8 mouse cellular contexts compared by ENCODE assay signal in the genomic region with DNA sequence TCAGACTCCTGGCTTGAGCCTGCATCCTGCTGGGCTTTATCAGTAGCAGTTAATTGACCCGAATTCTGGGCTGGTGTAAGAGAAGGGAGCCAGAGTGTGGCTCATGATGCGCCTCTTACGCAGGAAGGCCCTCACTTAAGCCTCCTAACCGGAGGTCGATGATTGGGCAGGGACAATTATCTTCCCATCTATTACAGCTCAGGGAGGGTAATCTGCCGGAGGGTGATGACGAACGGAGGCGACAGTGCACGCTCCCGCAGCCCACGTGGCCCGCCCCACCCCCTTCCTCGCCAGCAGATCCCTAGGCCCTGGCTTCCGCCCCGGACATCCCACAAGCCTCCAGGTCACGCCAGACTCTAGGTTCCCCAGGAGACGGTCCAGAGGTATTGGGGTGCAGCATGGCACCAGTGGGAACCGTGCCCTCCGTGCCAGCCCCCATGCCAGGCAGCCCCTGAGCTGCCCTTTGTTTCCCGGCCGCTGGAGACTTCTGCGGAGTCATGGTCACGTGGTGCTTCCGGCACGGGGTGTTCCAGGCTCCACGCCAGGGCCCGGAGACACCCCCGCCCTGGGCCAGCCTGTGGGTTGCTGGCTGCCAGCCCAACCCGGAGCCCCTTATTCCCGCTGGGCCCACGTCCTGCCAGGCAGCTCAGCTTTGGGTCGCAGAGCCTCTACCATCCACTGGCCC. TPM values are rescaled to one million over a fixed set of nuclear protein-coding genes. Genes with fewer than 3 reads are reported as not detected.
DNase-seq lines count a peak whose midpoint lies in the region; ATAC-seq lines count a peak whose summit lies in the region.

No protein-coding gene starts in this region.

- H3K27me3 ChIP-seq in intestine, embryonic 16.5 days (replicated peaks; ENCODE audit: control insufficient read depth, insufficient read depth, low read length): no peaks in the 10 kb centered on the region
- no peaks in the 10 kb centered on the region for H3K27me3 ChIP-seq in midbrain, embryonic 10.5 days (ENCODE audit: low read depth, poor library complexity, severe bottlenecking)

- WGBS in intestine, embryonic 16.5 days: 8% methylated on average over 33 of the region's 33 CpGs
- 8% methylated on average over 33 of the region's 33 CpGs for WGBS in midbrain, embryonic 10.5 days

- peak overlapping the region; percentile 86 for H3K27ac ChIP-seq in intestine, embryonic 16.5 days (ENCODE audit: low read length)
- H3K27ac ChIP-seq in midbrain, embryonic 10.5 days (replicated peaks): peak overlapping the region; percentile 98

- ATAC-seq in intestine, embryonic 16.5 days: peak; percentile 90

- H3K9me3 ChIP-seq in intestine, embryonic 16.5 days (ENCODE audit: control insufficient read depth, low read length): no peaks in the 10 kb centered on the region
- H3K9me3 ChIP-seq in midbrain, embryonic 10.5 days (replicated peaks): no peaks in the 10 kb centered on the region

- intact Hi-C loops in gastrocnemius, postnatal 36 days (cut with DNase I): no loop called here
- intact Hi-C loops in left cerebral cortex, postnatal 36 days (cut with DNase I): loop anchor here (2.0 to 5.0 kb wide), 2 partner anchors 55 to 74 kb away; a partner anchor contains a TSS

- DNase-seq in adrenal gland, adult 2 months: peak; percentile 94
- DNase-seq in embryo, embryonic 11 days: peak; percentile 90
- peak; percentile 84 for DNase-seq in gastrocnemius, postnatal 36 days
- peak; percentile 90 to 91 for DNase-seq in left cerebral cortex, postnatal 36 days (ENCODE audit: low spot score in 2 of 2)
- peak; percentile 88 for DNase-seq in midbrain, embryonic 10.5 days (ENCODE audit: low spot score)
- peak; percentile 87 for DNase-seq in right cerebral cortex, postnatal 36 days (ENCODE audit: low spot score in 2 of 2)
- peak; percentile 82 for DNase-seq in urinary bladder, postnatal 4 days (ENCODE audit: low spot score in 2 of 2)

- H3K4me2 ChIP-seq in intestine, embryonic 16.5 days (ENCODE audit: low read depth, low read length): peak overlapping the region; percentile 69

- peak overlapping the region; percentile 72 for H3K9ac ChIP-seq in intestine, embryonic 16.5 days (ENCODE audit: low read depth, low read length)

- no peaks in the 10 kb centered on the region for H3K36me3 ChIP-seq in intestine, embryonic 16.5 days (ENCODE audit: control insufficient read depth, insufficient read depth, low read length)
- no peaks in the 10 kb centered on the region for H3K36me3 ChIP-seq in midbrain, embryonic 10.5 days

- H3K4me1 ChIP-seq in intestine, embryonic 16.5 days (ENCODE audit: control insufficient read depth, insufficient read depth, low read length): peaks cover 17% of the 10 kb centered on the region
- peaks cover 28% of the 10 kb centered on the region for H3K4me1 ChIP-seq in midbrain, embryonic 10.5 days

- peak overlapping the region; percentile 46 for H3K4me3 ChIP-seq in intestine, embryonic 16.5 days (ENCODE audit: low read length)
- H3K4me3 ChIP-seq in midbrain, embryonic 10.5 days: peak overlapping the region; percentile 55

RNA-seq across cellular contexts. Expression of a gene that starts 9.0 kb away (rescaled TPM):
- total RNA-seq in adrenal gland, adult 2 months (2021): under 1 TPM; 0.23 to 0.24 TPM
- polyA plus RNA-seq in adrenal gland, adult 2 months (2012; rRNA removed): 0.25 and 0.49 TPM in 2 replicates
- 1 to 10 TPM in 1 of 2 experiments, under 1 TPM in 1; 0.66 to 1.7 TPM for total RNA-seq in gastrocnemius, postnatal 36 days (2021)
- 0.32 and 0.42 TPM in 2 replicates for polyA plus RNA-seq in intestine, embryonic 16.5 days (2015; fragmentation: Nextera tagmentation; extraction: Ambion mirVana)
- total RNA-seq in left cerebral cortex, postnatal 36 days (2021): under 1 TPM; 0.54 to 0.72 TPM
- polyA plus RNA-seq in midbrain, embryonic 10.5 days (2016; fragmentation: Nextera tagmentation; extraction: Ambion mirVana): 0.23 and 0.39 TPM in 2 replicates

RNA-seq across cellular contexts. Expression of a gene that starts 31.7 kb away (rescaled TPM):
- total RNA-seq in adrenal gland, adult 2 months (2021): 10 to 100 TPM; 32.2 to 56.3 TPM
- polyA plus RNA-seq in adrenal gland, adult 2 months (2012; rRNA removed): 38.9 and 41.9 TPM in 2 replicates
- 10 to 100 TPM in 1 of 2 experiments, 1 to 10 TPM in 1; 7.2 to 11.8 TPM for total RNA-seq in gastrocnemius, postnatal 36 days (2021)
- polyA plus RNA-seq in intestine, embryonic 16.5 days (2015; fragmentation: Nextera tagmentation; extraction: Ambion mirVana): 33.1 and 35.2 TPM in 2 replicates
- total RNA-seq in left cerebral cortex, postnatal 36 days (2021): 1 to 10 TPM; 2.2 to 3.1 TPM
- polyA plus RNA-seq in midbrain, embryonic 10.5 days (2016; fragmentation: Nextera tagmentation; extraction: Ambion mirVana): 9.7 and 11.1 TPM in 2 replicates

Comparison
In these comparisons a context has a peak if more than half of its experiments do, and no peak if none do; other contexts are left out.
1. Peak in every context shown above with its lines: DNase-seq, ATAC-seq, H3K4me3 ChIP-seq and H3K27ac ChIP-seq.